Mouse (Mus musculus): Measurements from ENCODE around the gene Setd3. TPM values are rescaled to one million over a fixed set of nuclear protein-coding genes. Genes with fewer than 3 reads are reported as not detected.
A peak's percentile ranks its signal among the peaks of the same experiment; 100 is the strongest.

Gene Setd3
- total RNA-seq, 2 experiments from 2014 or later = 75.6 to 78.4 TPM

DNA sequence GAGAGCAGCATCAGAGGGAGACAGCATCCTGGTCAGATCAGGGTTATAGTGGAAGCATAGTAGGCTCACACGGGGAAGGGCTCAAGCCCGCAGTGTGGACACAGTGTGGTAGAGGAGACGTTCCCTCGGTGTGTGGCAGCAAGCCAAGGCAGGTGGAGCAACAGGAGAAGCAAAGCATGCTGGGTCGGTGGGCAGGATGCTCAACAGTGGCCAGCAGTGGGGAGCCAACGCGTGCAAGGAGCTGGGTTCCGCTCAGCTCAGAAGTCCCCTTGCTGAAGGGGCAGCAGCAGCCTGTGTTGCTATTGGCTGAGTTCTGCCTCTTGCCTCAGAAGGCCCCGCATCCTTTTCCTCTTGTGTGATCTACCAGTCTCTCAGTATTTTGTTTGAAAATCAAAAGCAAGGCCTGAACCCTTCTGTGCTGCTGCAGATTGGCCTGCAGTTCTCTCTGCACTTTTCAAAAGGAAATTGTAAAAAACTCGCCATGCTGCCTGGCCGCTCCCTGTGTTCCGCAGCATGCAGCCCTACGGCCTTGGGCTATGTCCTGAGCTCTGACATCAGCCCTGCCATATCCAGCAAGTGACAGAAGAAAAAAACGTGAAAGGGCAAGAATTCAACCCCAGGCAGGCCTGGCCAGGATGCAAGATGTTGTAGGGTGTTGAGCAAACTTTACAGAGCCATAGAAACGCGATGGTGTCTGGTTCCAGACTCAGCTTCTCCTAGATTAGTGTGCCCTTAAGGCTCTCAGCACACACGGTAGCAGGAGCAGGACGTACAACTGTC lies 80.7 kb downstream of the Setd3 start:
- DNase-seq = no peak
- intact Hi-C loops (cut with DNase I) = no loop called here

DNA sequence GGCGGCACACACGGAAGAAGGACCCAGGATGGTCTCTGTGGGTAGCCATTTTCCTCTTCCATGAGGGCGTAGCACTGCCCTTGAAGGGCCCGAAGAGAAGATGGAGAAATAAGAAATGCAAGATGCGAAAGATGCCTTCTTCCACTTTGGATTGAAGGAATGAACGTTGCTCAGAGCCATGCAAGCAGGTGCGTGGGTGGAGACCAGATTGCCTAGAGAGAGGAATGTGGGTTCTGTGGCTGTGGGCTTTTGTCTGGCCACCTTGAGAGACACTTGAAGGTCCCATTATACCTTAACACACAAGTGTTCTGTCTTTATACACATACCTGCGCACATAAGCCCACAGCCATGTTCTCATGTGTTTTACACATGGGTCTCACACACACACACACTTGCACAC lies 81.5 kb downstream of the Setd3 start:
- no peak for DNase-seq
- intact Hi-C loops (cut with DNase I) = no loop called here

DNA sequence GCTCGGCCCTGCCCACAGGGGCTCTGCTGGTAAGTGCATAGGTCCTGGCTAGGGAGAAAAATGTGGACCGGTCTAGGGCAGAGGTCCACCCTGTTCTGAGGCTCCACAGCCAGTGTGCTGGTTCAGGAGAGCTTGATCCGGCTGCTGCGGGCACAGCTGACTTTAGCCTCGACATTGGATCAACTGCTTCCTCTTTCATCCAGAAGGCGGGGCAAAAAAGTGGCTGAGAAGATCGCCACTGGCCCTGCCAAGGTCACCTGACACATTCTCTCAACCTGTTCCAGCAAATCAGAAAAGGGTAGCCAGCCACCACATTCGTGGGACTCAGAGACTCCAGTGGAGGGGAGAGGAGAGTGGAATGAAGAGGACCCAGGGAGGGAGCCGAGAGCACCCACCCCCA lies 90.9 kb downstream of the Setd3 start:
- intact Hi-C loops (cut with DNase I) = no loop called here
- DNase-seq = no peak

- intact Hi-C loops (cut with DNase I) = no loop called here
- DNase-seq = peak in 1 of 2 experiments; percentile 34
These were observed 91.6 kb downstream of the Setd3 start for GRCm38 (mm10) chr12:108087489-108087888.

DNA sequence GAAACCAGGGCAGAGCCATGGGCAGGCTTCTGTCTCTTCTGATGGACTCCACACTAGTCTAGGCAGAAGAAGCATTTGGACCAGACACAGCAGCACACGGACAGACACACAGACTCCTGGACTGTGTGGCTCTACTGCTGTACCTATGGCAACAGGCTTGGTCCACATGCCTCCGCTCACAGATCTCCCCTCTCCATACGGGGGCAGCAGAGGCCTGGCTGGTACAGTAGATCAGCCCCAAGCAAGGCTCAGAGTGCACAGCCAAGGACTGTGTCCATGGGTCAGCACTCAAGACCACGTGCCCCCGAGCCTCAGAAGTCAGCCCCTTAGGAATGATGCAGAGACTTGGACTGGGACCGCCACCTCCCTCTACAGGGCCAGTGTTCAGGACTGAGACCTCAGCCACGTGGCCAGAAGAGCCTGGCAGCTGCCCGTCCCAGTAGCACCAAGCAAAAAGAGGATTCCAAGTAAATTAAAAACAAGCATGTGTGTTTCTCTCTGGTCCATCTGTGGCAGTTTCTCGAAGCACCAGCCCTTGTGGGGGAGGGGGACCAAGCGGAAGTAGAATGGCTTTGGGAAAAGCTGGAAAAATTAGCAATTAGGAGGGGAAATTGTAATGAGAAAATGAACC lies 100.9 kb downstream of the Setd3 start:
- no peak for DNase-seq
- intact Hi-C loops (cut with DNase I) = no loop called here

- intact Hi-C loops (cut with DNase I) = no loop called here
These were observed 106.2 kb downstream of the Setd3 start for GRCm38 (mm10) chr12:108072907-108073306.

DNA sequence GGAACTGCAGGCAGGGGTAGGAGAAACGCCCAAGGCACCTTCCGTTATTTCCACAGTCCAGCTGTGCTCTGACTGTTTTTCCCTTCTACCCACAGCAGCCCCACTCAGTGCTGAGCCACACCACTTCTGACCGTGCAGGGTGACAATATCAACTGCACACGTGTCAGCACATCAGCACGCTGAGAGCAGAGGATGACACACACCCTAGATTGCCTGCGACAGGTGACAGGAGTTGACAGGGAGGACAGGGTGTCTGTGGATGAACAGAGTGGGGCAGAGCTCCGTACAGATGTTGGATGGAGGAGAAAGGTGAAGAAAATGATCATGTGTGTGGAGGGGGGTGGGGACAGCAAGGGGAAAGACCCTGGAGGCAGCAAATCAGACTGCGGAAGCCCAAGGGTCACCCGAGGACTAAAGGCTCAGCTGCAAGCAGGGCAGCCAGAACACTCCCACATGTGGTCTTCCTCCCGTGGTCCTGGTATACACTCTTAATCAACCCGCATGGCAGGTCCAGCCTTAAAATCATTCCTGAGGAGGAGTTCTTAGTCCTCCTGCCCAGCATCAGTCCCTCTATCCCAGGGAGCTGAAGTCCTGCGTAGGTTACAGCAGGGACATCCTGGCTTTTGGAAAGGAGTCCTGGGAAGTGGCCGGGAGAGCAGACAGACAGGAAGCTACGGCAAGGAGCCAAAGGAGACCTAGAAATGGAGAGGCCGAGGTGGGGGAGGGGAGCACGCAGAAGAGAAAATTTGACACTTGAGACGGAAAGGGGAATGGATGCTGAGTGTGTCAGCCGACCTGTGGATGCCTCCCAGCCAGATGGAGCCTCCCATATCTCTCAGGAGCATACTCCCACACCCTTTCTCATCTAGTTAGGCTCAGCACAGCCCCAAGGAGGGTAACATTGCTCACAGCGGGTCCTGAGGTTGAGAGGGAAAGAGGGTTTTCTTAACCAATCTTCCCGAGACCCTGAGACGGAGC lies 108.1 kb downstream of the Setd3 start:
- peak in 1 of 2 experiments; percentile 20 for DNase-seq
- intact Hi-C loops (cut with DNase I) = no loop called here

More at GRCm38 (mm10) chr12:108072907-108073306, 106.2 kb downstream of the Setd3 start:
- no peak for DNase-seq

GRCm38 (mm10) chr12:108069504-108069903 lies 109.6 kb downstream of the Setd3 start:
- DNase-seq = no peak
- intact Hi-C loops (cut with DNase I) = no loop called here

- intact Hi-C loops (cut with DNase I) = no loop called here
These were observed 111.2 kb downstream of the Setd3 start for GRCm38 (mm10) chr12:108067811-108068375.

DNA sequence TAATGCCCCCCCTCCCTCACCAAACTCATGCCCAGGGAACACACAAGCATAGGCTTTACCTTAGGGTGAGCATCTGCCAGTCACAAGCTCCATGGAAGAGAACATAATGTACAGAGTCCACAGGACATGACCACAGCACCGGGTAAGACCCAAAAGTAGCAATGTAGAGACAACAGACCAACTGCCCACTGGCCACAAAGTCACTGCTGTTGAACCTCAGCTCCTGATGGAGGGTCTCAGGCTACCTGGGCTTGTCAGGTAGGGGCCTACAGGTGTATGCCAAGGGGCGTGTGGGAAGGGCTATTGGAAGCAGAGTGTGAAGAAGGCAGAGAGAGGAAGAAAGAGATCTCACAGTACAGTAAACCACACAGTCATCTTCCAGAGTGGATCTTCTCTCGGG lies 111.9 kb downstream of the Setd3 start:
- intact Hi-C loops (cut with DNase I) = no loop called here

More at GRCm38 (mm10) chr12:108067811-108068375, 111.2 kb downstream of the Setd3 start:
- DNase-seq = no peak

DNA sequence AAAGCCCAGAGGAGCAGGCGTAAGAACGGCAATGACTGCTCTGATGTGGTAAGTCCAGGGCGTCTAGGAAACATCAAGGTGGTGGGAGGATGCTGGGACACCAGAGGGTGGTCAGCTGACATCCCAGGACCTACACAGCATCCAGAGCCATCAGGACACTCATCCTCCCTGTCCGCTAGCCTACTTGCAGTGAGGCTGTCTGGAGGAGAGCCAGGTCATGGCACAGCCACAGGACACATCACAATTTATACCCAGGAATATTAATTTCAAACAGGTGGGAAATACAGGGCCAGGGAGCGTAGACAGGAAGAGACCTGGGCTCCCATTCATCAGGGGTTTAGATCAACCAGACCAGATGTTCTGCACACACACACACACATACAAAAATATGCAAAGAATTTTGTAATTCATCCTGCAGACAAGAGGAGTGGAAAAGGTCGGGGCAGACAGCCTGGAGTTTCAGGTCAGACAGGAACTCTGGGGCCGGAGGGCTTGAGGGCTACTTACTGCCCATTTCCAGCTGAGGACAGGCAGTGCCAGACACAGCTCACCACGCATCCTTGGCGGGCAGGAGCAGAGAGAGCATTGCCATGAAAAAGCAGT lies 114.6 kb downstream of the Setd3 start:
- DNase-seq = no peak
- intact Hi-C loops (cut with DNase I) = no loop called here

More for the DNA sequence above, 111.9 kb downstream of the Setd3 start:
- DNase-seq = no peak

DNA sequence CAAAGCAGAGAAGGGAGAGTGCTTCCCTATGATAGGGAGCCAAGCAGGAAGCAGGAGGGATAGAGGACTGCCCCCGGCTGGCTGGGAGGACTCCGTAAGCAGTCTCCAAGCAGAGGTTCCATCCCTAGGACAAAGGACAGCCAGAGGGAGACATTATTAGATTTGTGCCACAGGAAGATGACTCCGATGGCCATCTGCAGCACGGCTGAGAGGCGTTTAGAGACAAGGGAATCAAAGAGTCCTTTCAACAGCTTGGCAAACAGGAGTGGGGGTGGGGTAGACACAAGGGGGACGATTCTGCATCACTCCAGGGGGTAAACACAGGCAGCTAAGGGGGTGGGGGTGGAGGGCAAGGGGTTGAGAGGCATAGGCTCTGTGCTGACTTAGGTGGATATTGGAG lies 115.1 kb downstream of the Setd3 start:
- intact Hi-C loops (cut with DNase I) = no loop called here
- no peak for DNase-seq

DNA sequence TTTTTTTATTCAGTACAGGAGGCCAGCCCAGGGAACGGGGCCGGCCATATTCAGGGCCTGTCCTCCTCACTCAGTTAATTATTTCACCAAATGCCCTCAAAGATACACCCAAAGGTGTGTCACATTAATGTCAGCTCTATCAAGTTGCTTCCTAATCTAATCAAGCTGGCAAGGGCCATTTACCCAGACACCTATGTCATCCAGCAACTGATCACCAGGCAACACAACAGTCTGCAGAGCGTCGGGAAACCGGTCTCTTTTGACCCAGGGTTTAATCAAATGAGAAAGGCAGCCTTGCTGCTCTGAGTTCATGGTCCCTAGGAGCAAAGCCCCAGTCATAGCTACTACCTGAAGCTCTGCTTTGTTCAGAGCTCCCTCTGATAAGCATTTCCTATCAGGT lies 117.0 kb downstream of the Setd3 start:
- no peak for DNase-seq

GRCm38 (mm10) chr12:108061661-108062060 lies 117.5 kb downstream of the Setd3 start:
- DNase-seq = no peak
- intact Hi-C loops (cut with DNase I) = no loop called here

More for the DNA sequence above, 117.0 kb downstream of the Setd3 start:
- intact Hi-C loops (cut with DNase I) = no loop called here

Other genes starting within 250 kb of the Setd3 start
- 1 to 10 TPM; 1.2 to 8.6 TPM for gene Bcl11b, start 175.7 kb downstream of the Setd3 start, total RNA-seq (2021)
- gene Ccnk, start 265 bp upstream of the Setd3 start, total RNA-seq (2021) = 10 to 100 TPM; 27.6 to 28.0 TPM
- 10 to 100 TPM; 33.2 to 35.2 TPM for gene Ccdc85c, start 96.1 kb upstream of the Setd3 start, total RNA-seq (2021)
- 1 to 10 TPM; 1.7 TPM for gene Hhipl1, start 127.0 kb upstream of the Setd3 start, total RNA-seq (2021)
- 1 to 10 TPM in 1 of 2 experiments, under 1 TPM in 1; 0.54 to 1.7 TPM for gene Cyp46a1, start 155.1 kb upstream of the Setd3 start, total RNA-seq (2021)
- 10 to 100 TPM; 81.7 to 89.8 TPM for gene Eml1, start 191.6 kb upstream of the Setd3 start, total RNA-seq (2021)

Measured in heart, postnatal 14 days (tissue).